Mouse (Mus musculus) forebrain, embryonic 13.5 days (tissue): ENCODE measurements around the gene Anapc1. TPM values are rescaled to one million over a fixed set of nuclear protein-coding genes. Genes with fewer than 3 reads are reported as not detected.

Experiments
- ATAC-seq: fragments of 200-750 bp; cut with Nextera tagmentation; 2 replicates; pipeline ENCODE4 v1.8.0; 2017
- H3K27ac ChIP-seq: fragments of 300-500 bp; sonication (generic); 2 replicates; pipeline ENCODE4 v1.5.1; 2015; ENCODE audit warnings: inconsistent platforms, mild to moderate bottlenecking, moderate library complexity
- H3K27me3 ChIP-seq: fragments of 300-500 bp; sonication (generic); 2 replicates; pipeline ENCODE4 v1.6.1; 2015; ENCODE audit warnings: mild to moderate bottlenecking, inconsistent platforms
- H3K36me3 ChIP-seq: fragments of 300-500 bp; sonication (generic); 2 replicates; pipeline ENCODE4 v1.6.1; 2015; ENCODE audit warnings: mild to moderate bottlenecking, inconsistent platforms; ENCODE audit not compliant: poor library complexity, severe bottlenecking
- H3K4me1 ChIP-seq: fragments of 300-500 bp; sonication (generic); 2 replicates; pipeline ENCODE4 v1.6.1; 2015; ENCODE audit warnings: inconsistent platforms
- H3K4me2 ChIP-seq: fragments of 300-500 bp; sonication (generic); 2 replicates; pipeline ENCODE4 v1.6.1; 2015; ENCODE audit warnings: inconsistent platforms, mild to moderate bottlenecking, moderate library complexity
- H3K4me3 ChIP-seq: fragments of 300-500 bp; sonication (generic); 2 replicates; pipeline ENCODE4 v1.5.1; 2015; ENCODE audit warnings: mild to moderate bottlenecking, inconsistent platforms
- H3K9ac ChIP-seq: fragments of 300-500 bp; sonication (generic); 2 replicates; pipeline ENCODE4 v1.6.1; 2015; ENCODE audit warnings: mild to moderate bottlenecking, inconsistent platforms
- H3K9me3 ChIP-seq: fragments of 300-500 bp; sonication (generic); replicated peaks from 2 replicates; pipeline ENCODE4 v1.6.1; 2016; ENCODE audit warnings: inconsistent platforms
- WGBS: fragments of 180-500 bp; shearing (Covaris S2); methylation state at CpG from one replicate; pipeline ENCODE4 v1.1.7; 2015; 5-methylcytosine and 5-hydroxymethylcytosine counted together
- polyA plus RNA-seq: library from polyadenylated mRNA; unstranded; fragments of >200 nt; fragmentation: Nextera tagmentation; extraction: Ambion mirVana; gene quantifications from 2 replicates; pipeline ENCODE4 v1.2.1, GENCODE M21; 2015

Gene Anapc1
- polyA plus RNA-seq, 1 experiment from 2014 or later: 57.5 TPM

DNA sequence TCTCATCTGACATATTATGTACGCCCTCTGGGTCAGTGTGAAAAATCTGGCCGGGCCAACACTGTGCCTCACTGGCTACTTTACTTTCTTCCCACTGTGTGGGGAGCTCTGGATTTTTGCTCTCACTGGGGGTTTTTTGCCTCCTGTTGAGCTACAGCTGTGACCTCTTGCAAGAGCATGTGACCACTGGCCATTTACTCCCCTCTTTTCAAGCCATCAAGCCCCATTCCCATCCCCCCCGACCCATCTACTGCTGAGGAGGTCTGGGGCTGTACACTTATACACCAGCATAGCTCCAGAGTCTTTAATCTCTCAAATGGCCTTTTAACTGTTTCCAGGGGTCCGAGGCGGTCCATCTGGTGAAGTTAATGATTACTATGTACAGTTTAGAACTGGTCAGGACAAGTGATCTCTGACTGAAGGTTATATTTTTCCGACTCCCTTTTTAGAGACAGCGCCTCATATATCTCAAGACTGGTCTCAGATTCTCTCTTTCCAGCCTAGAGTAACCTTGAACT is 27.6 kb upstream of the Anapc1 start:
- no peaks in the 10 kb centered on the region for H3K9me3 ChIP-seq
- no peaks in the 10 kb centered on the region for H3K36me3 ChIP-seq
- 81% methylated on average over 7 of the region's 7 CpGs for WGBS
- no peak overlapping the region for H3K27ac ChIP-seq
- H3K4me1 ChIP-seq: peaks cover 14% of the 10 kb centered on the region; the same call in 1 of the 2 replicates
- H3K9ac ChIP-seq: no peak overlapping the region
- no peak overlapping the region for H3K4me3 ChIP-seq
- H3K4me2 ChIP-seq: no peak overlapping the region
- H3K27me3 ChIP-seq: no peaks in the 10 kb centered on the region
- no peak for ATAC-seq

DNA sequence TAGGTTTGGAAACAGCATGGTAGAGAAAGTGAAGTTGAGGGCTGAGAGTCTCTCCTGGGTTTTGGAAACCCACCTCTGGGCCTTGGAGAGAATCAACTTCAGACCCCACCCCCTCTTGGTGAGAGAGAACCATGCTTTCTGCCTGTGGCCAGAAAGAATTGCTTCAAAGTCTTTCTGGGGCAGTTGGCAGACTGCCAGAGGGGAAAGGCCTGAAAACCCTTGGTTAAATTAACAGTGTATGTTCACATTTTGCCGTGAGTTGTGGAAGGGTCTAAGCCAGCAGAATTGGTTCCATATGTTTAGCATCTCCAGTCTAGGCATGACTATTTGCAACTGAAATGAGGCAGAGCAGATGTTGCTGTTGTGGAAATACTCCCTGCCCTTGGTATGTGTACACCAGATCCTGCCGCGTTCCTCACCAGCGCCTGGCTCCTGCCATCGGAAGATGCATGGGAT is 26.4 kb upstream of the Anapc1 start:
- H3K4me3 ChIP-seq: no peak overlapping the region
- no peaks in the 10 kb centered on the region for H3K36me3 ChIP-seq
- H3K9me3 ChIP-seq: no peaks in the 10 kb centered on the region
- WGBS: 65% methylated on average over 5 of the region's 5 CpGs
- ATAC-seq: no peak
- H3K27ac ChIP-seq: no peak overlapping the region
- H3K27me3 ChIP-seq: no peaks in the 10 kb centered on the region
- H3K4me2 ChIP-seq: no peak overlapping the region
- peaks cover 19% of the 10 kb centered on the region for H3K4me1 ChIP-seq
- H3K9ac ChIP-seq: no peak overlapping the region

DNA sequence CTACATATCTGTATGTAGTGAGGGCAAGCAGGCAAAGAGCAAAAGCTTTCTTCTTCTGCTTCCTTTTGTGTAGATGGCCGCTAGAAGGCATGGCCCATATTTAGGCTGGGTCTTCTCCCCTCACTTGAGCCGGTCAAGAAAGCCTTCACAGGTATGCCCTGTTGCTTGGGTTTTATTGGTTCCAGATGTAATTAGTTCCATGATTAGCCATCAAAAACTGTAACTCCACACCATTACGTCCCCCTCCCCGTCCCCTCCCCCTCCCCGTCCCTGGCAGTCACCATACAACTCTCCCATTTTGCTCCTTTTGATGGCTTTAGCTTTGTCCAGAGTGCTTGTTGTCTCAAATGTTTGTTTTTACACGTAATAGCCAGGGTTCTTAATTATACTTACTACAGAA is 25.7 kb upstream of the Anapc1 start:
- Histone ChIP-seq H3K4me1 (peaks cover 19% of the 10 kb centered on the region), H3K9ac (no peak overlapping the region), H3K9me3 (no peaks in the 10 kb centered on the region), H3K27ac (no peak overlapping the region), H3K4me2 (no peak overlapping the region), H3K36me3 (no peaks in the 10 kb centered on the region), H3K4me3 (no peak overlapping the region), H3K27me3 (no peaks in the 10 kb centered on the region)
- ATAC-seq: no peak
- 74% methylated on average over 6 of the region's 6 CpGs for WGBS

DNA sequence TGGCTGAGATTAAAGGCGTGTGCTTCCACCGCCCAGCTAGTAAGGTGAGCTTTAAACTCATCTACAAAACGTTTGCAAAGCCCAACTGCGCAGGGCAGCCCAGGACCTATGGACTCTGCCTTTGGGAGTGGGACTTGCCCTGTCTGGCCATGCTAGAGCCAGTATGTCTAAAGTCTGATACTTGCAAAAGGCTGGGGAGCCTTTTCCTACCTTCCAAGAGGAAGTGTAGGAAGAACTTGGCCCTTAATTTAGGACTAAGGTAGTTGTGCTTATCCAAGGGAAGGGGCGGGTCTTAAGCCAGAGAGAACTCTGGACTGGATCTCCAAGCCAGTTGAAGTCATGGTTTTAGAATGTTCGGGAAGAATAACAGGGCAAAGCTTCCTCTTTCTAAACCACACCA is 23.4 kb upstream of the Anapc1 start:
- no peaks in the 10 kb centered on the region for H3K9me3 ChIP-seq
- no peak overlapping the region for H3K4me3 ChIP-seq
- ATAC-seq: no peak
- no peak overlapping the region for H3K27ac ChIP-seq
- no peaks in the 10 kb centered on the region for H3K27me3 ChIP-seq
- no peaks in the 10 kb centered on the region for H3K36me3 ChIP-seq
- peaks cover 19% of the 10 kb centered on the region for H3K4me1 ChIP-seq
- WGBS: 87% methylated on average over 6 of the region's 6 CpGs
- no peak overlapping the region for H3K4me2 ChIP-seq
- H3K9ac ChIP-seq: no peak overlapping the region

DNA sequence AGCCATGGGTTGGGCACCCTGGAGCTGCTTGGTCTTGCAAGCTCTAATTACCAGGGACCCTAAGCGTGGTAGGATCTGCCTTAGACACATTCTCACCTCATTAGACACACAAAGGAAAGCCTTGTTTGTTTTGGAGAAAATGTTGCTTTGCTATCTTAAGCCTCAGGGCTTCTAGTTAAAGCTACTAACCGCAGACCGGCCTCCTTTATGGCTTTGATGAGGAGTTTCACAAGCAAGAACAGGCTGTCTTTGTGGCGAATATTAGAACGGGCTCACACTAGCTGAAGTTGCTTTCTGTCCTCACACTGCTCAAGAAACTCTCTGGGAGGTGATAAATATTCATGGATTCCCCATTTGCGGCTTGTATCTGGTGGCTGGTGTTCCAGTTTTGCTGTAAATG is 22.1 kb upstream of the Anapc1 start:
- Histone ChIP-seq H3K4me1 (peaks cover 15% of the 10 kb centered on the region), H3K27ac (no peak overlapping the region), H3K9me3 (no peaks in the 10 kb centered on the region), H3K27me3 (no peaks in the 10 kb centered on the region), H3K36me3 (no peaks in the 10 kb centered on the region), H3K4me2 (no peak overlapping the region), H3K4me3 (no peak overlapping the region), H3K9ac (peak overlapping the region; percentile 8; the same call in 1 of the 2 replicates)
- no peak for ATAC-seq
- 11% methylated on average over 6 of the region's 6 CpGs for WGBS

DNA sequence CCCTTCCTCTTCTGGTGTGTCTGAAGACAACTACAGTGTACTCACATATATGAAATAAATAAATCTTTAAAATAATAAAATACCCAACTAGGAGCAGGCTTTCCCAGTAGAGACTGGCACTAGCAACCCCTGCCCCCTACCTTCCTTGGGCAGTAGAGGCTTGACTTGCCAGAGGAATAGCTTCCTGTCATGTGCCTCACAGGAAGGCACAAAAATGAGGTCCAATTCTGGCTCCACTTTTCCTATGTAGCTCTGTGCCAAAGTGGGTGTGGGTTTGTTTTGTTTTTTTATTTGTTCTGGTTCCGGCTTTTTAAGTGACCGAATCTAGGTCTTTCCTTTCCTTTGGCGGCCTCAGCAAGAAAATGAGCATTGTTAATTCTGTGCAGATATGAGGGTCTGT is 17.3 kb upstream of the Anapc1 start:
- no peak overlapping the region for H3K4me2 ChIP-seq
- no peaks in the 10 kb centered on the region for H3K9me3 ChIP-seq
- no peak overlapping the region for H3K4me3 ChIP-seq
- ATAC-seq: no peak
- H3K27me3 ChIP-seq: peaks cover 6% of the 10 kb centered on the region; the same call in 1 of the 2 replicates
- H3K36me3 ChIP-seq: no peaks in the 10 kb centered on the region
- peaks cover 5% of the 10 kb centered on the region; the same call in 1 of the 2 replicates for H3K4me1 ChIP-seq
- no peak overlapping the region for H3K9ac ChIP-seq
- H3K27ac ChIP-seq: no peak overlapping the region
- WGBS: 95% methylated on average over 3 of the region's 3 CpGs

DNA sequence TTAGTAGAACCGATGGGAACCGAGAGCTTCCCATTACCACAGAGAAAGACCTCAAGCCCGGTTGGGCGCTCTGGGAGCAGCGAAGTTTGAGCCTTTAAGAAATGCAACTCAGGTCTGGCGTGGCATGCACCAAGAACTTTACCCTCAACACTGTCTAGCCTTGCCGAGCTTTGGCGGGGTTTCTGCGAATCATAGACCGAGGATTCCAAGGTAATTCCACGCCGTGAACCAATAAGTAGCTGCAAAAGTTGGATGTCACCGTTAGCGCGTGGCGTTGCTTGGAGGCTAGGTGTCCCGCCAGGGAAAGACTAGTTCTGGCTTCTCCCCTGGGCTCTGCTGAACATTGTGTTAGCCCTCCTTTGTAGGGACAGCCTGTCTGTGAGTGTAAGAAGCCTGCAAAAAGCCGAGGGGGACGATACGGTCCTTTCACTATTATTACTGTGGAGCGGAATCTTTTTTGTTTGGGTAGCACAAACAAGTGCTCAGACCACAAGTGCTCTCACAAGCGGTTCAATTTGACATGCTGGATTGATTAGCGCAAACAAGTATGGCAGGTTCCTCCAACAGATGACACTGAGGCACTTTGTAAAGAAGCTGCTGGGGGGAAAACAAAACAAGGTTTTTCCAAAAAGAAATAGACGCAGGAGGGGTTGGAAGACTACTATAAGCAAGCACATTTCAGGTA is 12.2 kb upstream of the Anapc1 start:
- ATAC-seq: no peak
- Histone ChIP-seq H3K9ac (peak overlapping the region; percentile 62), H3K27ac (no peak overlapping the region), H3K27me3 (peaks cover 22% of the 10 kb centered on the region; the same call in 1 of the 2 replicates), H3K4me1 (peaks cover 19% of the 10 kb centered on the region), H3K4me3 (peak overlapping the region; percentile 51), H3K36me3 (no peaks in the 10 kb centered on the region), H3K4me2 (peak overlapping the region; percentile 96), H3K9me3 (no peaks in the 10 kb centered on the region)
- under 1% methylated on average over 24 of the region's 24 CpGs for WGBS

DNA sequence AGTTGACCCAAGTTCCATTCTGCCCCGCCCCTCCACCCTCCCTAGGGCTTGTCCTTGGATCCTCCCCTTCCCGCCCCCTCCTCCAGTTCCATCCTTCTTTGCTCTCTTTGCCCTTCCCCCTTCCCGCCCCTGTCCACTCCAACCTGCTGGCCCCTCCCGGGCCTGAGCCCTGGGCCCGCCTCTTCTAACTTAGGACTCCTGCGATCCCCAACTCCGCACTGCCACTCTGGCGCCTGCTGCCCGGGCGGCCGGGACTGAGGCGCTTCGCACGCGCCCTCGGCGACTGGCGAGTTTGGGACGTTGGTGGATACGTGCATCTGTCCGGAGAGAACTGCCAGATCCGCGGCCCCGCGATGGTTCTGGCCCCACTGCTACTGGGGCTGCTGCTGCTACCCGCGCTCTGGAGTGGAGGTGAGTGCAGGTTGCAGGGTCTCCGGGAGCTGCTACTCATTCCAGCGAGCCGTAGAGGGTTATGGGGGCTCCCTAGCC is 11.5 kb upstream of the Anapc1 start, which contains the start of gene Mertk:
Gene Mertk (plus strand): TSS at position 264 of the 489 bp plus-strand sequence.
- H3K4me1 ChIP-seq: peaks cover 19% of the 10 kb centered on the region
- H3K4me2 ChIP-seq: peak within 1 kb of the TSS; percentile 96
- under 1% methylated on average over 30 of the region's 30 CpGs for WGBS
- no peaks in the 10 kb centered on the region for H3K36me3 ChIP-seq
- H3K9me3 ChIP-seq: no peaks in the 10 kb centered on the region
- no peak within 1 kb of the TSS for H3K27ac ChIP-seq
- H3K9ac ChIP-seq: peak within 1 kb of the TSS; percentile 62
- H3K27me3 ChIP-seq: peaks cover 22% of the 10 kb centered on the region; the same call in 1 of the 2 replicates
- peak; percentile 77 for ATAC-seq
- H3K4me3 ChIP-seq: peak within 1 kb of the TSS; percentile 51

DNA sequence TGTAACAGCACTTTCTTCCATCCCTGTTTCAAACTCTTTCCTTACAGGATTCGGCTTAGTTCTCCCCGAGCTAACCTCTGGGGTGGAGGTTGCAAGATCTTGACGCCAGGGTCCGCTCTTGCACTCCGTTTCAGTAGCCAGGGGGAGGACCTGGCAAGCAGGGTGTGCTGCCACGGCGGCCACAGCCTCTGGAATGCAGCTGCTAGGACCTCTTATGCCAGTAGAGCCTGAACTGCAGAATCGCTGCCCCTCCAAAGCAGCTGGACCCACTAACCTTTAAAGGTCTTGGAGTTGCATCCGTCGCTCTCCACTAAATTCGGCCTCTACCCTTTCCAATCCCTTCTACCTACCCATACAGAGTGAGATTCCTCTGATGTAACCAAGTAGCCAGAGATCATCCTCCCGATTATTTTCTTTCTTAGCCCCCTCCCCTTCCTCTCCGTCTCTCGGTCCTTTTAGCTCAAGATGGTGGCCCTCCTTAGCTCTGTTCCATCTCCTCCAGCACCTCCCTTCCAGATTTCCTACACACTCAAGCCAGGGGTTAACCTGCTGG is 11.0 kb upstream of the Anapc1 start:
- WGBS: under 1% methylated on average over 14 of the region's 14 CpGs
- no peaks in the 10 kb centered on the region for H3K9me3 ChIP-seq
- H3K4me1 ChIP-seq: peaks cover 19% of the 10 kb centered on the region
- H3K27ac ChIP-seq: no peak overlapping the region
- H3K4me3 ChIP-seq: peak overlapping the region; percentile 51
- peak overlapping the region; percentile 62 for H3K9ac ChIP-seq
- H3K4me2 ChIP-seq: peak overlapping the region; percentile 96
- peak; percentile 90 for ATAC-seq
- no peaks in the 10 kb centered on the region for H3K36me3 ChIP-seq
- H3K27me3 ChIP-seq: peaks cover 22% of the 10 kb centered on the region; the same call in 1 of the 2 replicates

DNA sequence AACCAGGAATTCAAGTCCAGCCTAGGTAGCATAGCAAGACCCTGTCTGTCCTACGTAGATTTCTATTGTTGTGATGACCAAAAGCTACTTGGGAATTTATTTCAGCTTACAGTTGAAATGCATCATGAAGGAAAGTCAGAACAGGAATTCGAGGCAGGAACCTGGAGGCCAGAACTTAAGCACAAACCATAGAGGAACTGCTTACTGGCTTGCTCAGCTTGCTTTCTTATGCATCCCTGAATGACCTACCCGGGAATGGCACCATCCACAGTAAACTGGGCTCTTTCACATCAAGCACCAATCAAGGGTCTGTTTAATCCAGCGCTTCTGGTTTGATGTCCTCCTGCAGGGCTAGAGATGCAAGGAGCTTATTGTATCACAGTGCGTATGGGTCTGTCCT is 10.4 kb upstream of the Anapc1 start:
- Histone ChIP-seq H3K9ac (peak overlapping the region; percentile 14; the same call in 1 of the 2 replicates), H3K4me3 (no peak overlapping the region), H3K4me2 (peak overlapping the region; percentile 96), H3K27ac (no peak overlapping the region), H3K9me3 (no peaks in the 10 kb centered on the region), H3K36me3 (no peaks in the 10 kb centered on the region), H3K27me3 (peaks cover 22% of the 10 kb centered on the region; the same call in 1 of the 2 replicates), H3K4me1 (peaks cover 19% of the 10 kb centered on the region)
- 54% methylated on average over 5 of the region's 5 CpGs for WGBS
- ATAC-seq: no peak

DNA sequence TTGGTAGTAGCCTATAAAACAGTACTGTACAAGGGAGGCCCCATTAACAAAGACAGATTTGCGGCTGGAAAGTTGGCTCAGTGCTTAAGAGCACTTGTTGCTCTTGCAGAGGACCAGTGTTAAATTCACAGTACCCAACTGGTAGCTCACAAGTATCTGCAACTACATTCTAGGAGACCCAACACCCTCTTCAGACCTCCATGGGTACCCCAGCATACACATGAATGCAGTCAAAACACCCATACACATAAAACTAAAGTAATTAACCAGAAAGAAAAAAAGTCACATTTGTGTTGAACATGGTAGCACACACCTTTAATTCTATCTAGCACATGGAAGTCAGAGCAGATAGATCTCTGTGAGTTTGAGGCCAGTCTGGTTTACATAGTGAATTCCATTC is 9.9 kb upstream of the Anapc1 start:
- peaks cover 22% of the 10 kb centered on the region; the same call in 1 of the 2 replicates for H3K27me3 ChIP-seq
- H3K27ac ChIP-seq: no peak overlapping the region
- WGBS: 93% methylated on average over 1 of the region's 1 CpGs
- H3K36me3 ChIP-seq: no peaks in the 10 kb centered on the region
- H3K4me2 ChIP-seq: no peak overlapping the region
- no peak for ATAC-seq
- peaks cover 19% of the 10 kb centered on the region for H3K4me1 ChIP-seq
- H3K4me3 ChIP-seq: no peak overlapping the region
- H3K9ac ChIP-seq: no peak overlapping the region
- H3K9me3 ChIP-seq: no peaks in the 10 kb centered on the region

DNA sequence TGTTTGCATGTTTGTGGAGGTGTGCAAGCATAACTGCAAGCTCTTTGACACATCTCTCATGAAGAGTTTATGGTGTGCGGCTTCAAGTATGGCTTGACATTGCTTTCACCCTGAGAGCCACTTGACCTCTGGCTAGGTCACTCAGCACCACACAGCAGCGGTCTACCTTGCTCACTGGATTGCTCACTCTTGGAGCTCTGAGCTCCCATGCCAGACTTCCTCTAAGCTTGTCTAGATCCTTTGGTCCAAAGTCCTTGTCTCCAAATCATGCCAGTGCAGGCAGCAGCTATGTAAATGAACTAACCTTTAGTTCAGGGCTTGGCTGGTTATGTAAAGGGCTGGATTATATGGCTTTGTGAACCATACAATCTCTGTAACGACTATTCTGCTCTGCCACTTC is 9.2 kb upstream of the Anapc1 start:
- 82% methylated on average over 3 of the region's 3 CpGs for WGBS
- ATAC-seq: no peak
- Histone ChIP-seq H3K4me3 (no peak overlapping the region), H3K4me1 (peaks cover 19% of the 10 kb centered on the region), H3K9me3 (no peaks in the 10 kb centered on the region), H3K27me3 (peaks cover 22% of the 10 kb centered on the region; the same call in 1 of the 2 replicates), H3K27ac (no peak overlapping the region), H3K36me3 (no peaks in the 10 kb centered on the region), H3K4me2 (no peak overlapping the region), H3K9ac (no peak overlapping the region)
